Mouse (Mus musculus) left cerebral cortex, adult 2 months (tissue): ENCODE data around the gene Rbm4b. TPM values are rescaled to one million over a fixed set of nuclear protein-coding genes. Genes with fewer than 3 reads are reported as not detected.

Experiments
- DNase-seq, 2 experiments: peaks; one replicate each; pipeline ENCODE4 v3.0.0; 2021 to 2022; ENCODE audit warnings: low spot score in 2 of 2, mixed read lengths in 1 of 2; ENCODE audit errors: extremely low spot score in 1 of 2
- H3K27ac ChIP-seq: fragments of 200-600 bp; 2 replicates; pipeline ENCODE4 v1.8.1; 2022
- H3K4me3 ChIP-seq: fragments of 200-600 bp; 2 replicates; pipeline ENCODE4 v1.8.1; 2022
- CTCF ChIP-seq: fragments of 200-600 bp; IDR thresholded peaks from 2 replicates; pipeline ENCODE4 v1.8.1; 2022; ENCODE audit warnings: antibody characterized with exemption, mild to moderate bottlenecking, moderate library complexity
- intact Hi-C: fragments of 180-260 bp; cut with DNase I; formaldehyde crosslinking; loops from one replicate; pipeline ENCODE4 v1.15.1; 2025
- total RNA-seq, 2 experiments: library from RNA; stranded (reverse); gene quantifications; 2 replicates each; pipeline ENCODE4 v1.2.3; 2021

Rbm4b gene
- total RNA-seq, 2 experiments from 2014 or later = 16.3 to 18.2 TPM

DNA sequence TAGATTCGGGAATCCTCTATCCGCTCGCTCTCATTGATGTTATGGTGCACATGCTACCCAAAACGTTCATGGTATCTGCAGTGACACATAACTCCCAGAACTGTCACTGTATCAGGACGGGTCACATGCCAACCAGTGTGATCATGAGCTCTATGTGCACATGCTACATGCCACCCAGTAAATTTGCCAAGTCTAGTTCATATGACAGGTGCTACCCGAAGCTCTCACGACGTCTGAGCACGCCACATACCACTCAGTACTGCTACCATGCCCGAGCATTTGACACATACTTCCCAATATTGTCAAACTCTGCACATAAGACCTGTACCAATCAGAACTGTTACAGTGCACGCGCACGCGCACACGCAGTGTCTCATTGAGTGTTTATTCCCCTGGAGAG is 36.2 kb upstream of the Rbm4b start:
- Histone ChIP-seq H3K4me3 (no peak overlapping the region), H3K27ac (no peak overlapping the region)
- DNase-seq = no peak
- intact Hi-C loops = no loop called here
- no peak for TF ChIP-seq CTCF

DNA sequence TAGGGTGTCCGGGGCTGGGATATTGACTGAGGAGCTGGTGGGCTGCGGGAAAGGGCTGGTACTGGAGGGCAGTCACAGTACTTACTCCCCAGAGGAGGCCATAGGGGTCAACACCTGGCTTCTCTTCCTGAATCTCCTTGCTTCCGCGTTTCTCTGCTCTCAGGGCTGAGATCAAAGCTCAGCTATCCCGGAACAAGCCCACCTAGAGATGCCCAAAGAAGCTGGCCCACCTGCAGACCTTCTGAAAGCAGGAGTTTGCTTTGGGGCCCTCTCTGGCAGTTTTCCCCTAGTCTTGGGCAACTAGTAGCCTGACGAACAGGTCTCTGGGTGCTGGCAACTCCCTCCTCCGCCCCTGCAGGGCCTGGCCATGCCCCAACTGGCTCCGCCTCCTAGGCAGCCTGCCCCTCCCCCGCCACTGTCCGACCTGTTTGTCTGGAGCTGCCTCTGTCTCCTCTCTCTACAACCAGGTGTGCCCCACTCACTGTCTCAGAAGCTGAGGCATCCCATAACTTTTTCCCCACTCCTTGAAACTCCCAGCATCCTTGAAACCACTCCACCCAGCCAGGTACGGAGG is 35.5 kb upstream of the Rbm4b start:
- no peak for DNase-seq
- Histone ChIP-seq H3K27ac (peak overlapping the region; percentile 11; the same call in 1 of the 2 replicates), H3K4me3 (no peak overlapping the region)
- intact Hi-C loops = no loop called here
- no peak for TF ChIP-seq CTCF

DNA sequence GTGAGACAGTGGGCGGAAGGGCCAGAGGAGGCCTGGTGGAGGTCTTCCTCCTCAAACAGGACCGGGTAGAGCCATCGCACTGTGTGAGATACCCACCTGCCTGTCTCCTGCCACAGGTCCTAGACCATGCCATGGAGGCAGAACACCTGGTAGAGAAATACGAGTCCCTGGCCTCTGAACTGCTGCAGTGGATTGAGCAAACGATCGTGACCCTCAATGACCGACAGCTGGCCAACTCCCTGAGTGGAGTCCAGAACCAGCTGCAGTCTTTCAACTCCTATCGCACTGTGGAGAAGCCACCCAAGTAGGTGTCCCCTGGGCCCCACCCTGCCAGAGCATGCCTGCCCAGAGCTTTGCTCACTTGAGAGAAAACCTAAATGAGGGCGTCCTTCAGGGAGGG is 27.1 kb upstream of the Rbm4b start:
- intact Hi-C loops = no loop called here
- TF ChIP-seq CTCF = no peak
- H3K4me3 ChIP-seq = no peak overlapping the region
- no peak for DNase-seq
- no peak overlapping the region for H3K27ac ChIP-seq

DNA sequence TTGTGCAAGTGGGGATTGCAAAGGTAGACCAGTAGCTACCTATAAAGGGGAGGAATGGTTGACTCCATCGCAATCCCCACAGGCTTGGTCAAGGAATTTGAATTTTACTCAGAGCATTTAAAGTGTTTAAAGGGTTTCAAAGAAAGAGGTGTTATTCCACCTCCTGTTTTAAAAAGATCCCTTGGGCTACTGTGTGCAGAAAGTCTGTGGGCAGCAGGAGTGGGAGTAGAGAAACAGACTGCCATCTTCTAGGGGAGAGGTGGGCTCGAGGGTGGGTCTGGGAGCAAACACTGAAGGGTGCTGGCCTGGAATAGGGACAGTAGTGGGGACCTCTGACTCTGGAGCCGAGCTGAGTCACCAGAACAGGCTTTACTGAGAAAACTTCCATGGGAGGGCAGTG is 23.2 kb upstream of the Rbm4b start:
- intact Hi-C loops = loop anchor here (2.0 to 5.0 kb wide), 2 partner anchors 18 to 86 kb away; no protein-coding TSS in a partner anchor
- peak overlapping the region; percentile 61 for H3K27ac ChIP-seq
- no peak for DNase-seq
- no peak for TF ChIP-seq CTCF
- no peak overlapping the region for H3K4me3 ChIP-seq

DNA sequence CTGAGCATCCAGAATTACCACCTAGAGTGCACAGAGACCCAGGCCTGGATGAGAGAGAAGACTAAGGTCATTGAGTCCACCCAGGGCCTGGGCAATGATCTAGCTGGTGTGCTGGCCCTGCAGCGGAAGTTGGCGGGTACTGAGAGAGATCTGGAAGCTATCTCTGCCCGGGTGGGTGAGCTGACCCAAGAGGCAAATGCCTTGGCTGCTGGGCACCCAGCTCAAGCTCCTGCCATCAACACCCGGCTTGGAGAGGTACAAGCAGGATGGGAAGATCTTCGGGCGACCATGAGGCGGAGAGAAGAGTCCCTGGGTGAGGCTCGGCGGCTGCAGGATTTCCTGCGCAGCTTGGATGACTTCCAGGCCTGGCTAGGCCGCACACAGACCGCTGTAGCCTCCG is 18.4 kb upstream of the Rbm4b start:
- DNase-seq = no peak
- Histone ChIP-seq H3K4me3 (no peak overlapping the region), H3K27ac (no peak overlapping the region)
- intact Hi-C loops = no loop called here
- no peak for TF ChIP-seq CTCF

DNA sequence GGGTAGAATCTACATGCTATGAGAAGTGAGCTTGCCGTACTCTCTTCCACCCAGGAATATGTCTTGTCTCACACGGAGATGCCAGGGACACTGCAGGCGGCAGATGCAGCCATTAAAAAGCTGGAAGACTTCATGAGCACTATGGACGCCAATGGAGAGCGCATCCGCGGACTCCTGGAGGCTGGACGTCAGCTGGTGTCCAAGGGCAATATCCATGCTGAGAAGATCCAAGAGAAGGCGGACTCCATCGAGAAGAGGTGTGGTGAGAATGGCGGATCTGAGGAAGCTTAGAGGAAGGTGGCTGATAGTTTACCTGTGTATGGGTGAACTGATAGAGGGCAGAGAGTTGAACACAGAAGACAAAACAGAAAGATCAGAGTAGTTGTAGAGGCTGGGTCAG is 17.2 kb upstream of the Rbm4b start:
- no peak for DNase-seq
- Histone ChIP-seq H3K27ac (no peak overlapping the region), H3K4me3 (no peak overlapping the region)
- no peak for TF ChIP-seq CTCF
- intact Hi-C loops = no loop called here

DNA sequence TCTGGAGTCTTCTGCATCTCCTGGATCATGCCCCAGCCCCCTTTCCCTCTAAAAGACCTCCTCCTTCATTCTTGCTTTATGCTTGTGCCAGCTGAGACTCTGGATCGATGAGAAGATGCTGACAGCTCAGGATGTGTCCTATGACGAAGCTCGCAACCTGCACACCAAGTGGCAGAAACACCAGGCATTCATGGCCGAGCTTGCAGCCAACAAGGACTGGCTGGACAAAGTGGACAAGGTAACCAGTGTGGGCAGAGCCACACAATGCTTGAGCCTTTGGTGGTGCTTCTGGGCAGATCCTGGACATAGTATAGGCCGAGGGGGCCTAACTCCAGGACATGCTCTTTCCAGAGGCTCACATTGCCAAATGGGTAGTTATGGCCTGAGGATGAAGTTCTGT is 16.5 kb upstream of the Rbm4b start:
- no peak overlapping the region for H3K27ac ChIP-seq
- TF ChIP-seq CTCF = no peak
- intact Hi-C loops = no loop called here
- no peak for DNase-seq
- no peak overlapping the region for H3K4me3 ChIP-seq

DNA sequence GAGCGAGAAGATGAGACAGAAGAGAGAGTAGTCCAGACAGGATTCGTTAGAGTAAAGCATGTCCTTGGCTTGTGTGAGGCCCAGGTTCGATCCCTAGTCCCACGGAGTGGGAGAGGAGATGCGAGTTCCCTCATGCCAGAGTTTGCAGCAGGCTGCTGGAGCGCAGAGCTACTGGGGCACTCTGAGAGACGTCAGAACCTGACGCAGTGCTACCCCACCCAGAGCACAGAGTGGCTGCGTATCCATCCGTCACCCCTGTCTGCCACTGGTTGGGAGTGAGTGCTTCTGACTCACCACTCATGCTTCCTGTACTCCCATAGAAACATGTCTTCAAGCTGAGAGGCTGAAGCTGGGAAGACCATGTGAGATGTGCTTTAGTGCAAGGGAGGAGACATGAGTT is 14.8 kb upstream of the Rbm4b start:
- DNase-seq = no peak
- intact Hi-C loops = no loop called here
- H3K4me3 ChIP-seq = no peak overlapping the region
- TF ChIP-seq CTCF = no peak
- no peak overlapping the region for H3K27ac ChIP-seq

DNA sequence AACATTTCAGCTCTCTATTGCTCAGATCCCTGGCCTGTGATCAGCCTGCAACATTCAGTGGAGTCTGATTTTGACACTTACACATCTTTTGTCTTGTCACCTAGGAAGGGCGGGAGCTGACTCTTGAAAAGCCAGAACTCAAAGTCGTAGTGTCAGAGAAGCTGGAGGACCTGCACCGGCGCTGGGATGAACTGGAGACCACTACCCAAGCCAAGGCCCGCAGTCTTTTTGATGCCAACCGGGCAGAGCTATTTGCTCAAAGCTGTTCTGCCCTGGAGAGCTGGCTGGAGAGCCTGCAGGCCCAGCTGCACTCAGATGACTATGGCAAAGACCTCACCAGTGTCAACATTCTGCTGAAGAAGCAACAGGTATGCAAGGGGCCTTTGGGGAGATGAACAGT is 14.1 kb upstream of the Rbm4b start:
- H3K27ac ChIP-seq = no peak overlapping the region
- DNase-seq = no peak
- TF ChIP-seq CTCF = no peak
- intact Hi-C loops = loop anchor here (2.0 kb wide), 1 partner anchor 97 kb away; no protein-coding TSS in a partner anchor
- H3K4me3 ChIP-seq = no peak overlapping the region

DNA sequence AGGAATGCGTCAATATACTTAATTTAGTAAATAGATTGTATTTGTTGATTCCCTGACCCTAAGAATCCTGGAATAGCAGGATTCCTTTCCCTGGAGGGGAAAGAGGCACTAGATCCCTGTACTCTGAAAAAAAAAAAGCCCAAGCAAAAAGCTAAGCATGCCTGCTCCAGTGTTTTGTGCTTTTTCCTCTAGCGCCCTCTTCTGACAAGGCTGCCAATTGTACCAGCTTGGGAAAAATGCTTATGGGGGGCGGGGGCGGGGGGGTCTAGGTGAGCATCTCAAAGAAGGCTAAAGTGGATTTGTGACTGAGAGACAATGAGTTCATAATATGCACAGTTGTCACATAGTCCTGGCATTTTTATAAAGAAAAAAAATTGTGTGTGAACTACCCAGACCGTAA is 12.8 kb upstream of the Rbm4b start:
- intact Hi-C loops = loop anchor here (1.0 to 2.0 kb wide), 2 partner anchors 99 to 115 kb away; no protein-coding TSS in a partner anchor
- peak; percentile 62 for TF ChIP-seq CTCF
- no peak for DNase-seq
- H3K27ac ChIP-seq = 0 out of 2 replicates have a peak overlapping the region, but pooled peaks have one; percentile 30
- no peak overlapping the region for H3K4me3 ChIP-seq

DNA sequence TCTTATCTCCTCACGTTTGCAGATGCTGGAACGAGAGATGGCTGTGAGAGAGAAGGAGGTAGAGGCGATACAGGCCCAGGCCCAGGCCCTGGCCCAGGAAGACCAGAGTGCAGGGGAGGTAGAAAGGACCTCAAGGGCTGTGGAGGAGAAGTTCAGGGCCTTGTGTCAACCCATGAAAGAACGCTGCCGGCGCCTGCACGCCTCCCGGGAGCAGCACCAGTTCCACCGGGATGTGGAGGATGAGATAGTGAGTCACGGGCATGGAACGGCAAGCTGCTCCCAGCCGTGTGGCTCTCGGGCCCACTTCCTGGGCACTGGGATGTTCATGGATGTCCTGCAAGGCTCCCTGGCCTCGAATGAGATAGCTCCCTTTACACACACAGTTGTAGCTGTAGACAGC is 12.3 kb upstream of the Rbm4b start:
- TF ChIP-seq CTCF = no peak
- intact Hi-C loops = loop anchor here (2.0 kb wide), 1 partner anchor 247 kb away; no protein-coding TSS in a partner anchor
- no peak for DNase-seq
- Histone ChIP-seq H3K27ac (0 out of 2 replicates have a peak overlapping the region, but pooled peaks have one; percentile 30), H3K4me3 (no peak overlapping the region)

DNA sequence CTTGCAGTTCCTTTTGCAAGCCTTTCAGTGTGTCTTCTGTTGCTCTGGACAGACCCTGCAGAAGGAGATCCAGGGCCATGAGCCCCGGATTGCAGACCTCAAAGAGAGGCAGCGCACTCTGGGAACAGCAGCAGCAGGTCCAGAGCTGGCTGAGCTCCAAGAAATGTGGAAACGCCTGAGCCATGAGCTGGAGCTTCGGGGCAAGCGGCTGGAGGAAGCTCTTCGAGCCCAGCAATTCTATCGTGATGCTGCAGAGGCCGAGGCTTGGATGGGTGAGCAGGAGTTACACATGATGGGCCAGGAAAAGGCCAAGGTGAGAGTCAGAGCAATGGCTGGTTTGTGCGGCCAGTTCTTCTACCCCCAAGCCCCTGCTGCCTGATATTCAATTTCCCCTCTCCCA is 11.2 kb upstream of the Rbm4b start:
- TF ChIP-seq CTCF = no peak
- DNase-seq = peak in 1 of 2 experiments; percentile 18
- peak overlapping the region; percentile 63; the same call in 1 of the 2 replicates for H3K27ac ChIP-seq
- no peak overlapping the region for H3K4me3 ChIP-seq
- intact Hi-C loops = loop anchor here (2.0 kb wide), 1 partner anchor 248 kb away; no protein-coding TSS in a partner anchor

DNA sequence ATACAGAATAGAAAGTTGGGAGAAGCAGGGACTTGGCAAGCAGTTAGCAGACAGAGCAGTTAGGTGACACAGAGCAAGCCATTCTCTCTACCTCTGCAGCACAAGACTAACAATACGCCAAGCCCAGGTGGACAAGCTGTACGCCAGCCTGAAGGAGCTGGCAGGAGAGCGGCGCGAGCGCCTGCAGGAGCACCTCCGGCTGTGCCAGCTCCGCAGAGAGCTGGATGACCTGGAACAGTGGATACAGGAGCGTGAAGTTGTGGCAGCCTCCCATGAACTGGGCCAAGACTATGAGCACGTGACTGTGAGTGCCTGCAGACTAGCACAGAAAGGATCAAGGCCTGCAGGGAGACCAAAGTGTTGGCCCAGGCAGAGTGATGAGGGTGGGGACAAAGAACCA is 10.6 kb upstream of the Rbm4b start:
- Histone ChIP-seq H3K4me3 (no peak overlapping the region), H3K27ac (no peak overlapping the region; the same call in 1 of the 2 replicates)
- no peak for DNase-seq

More for the DNA sequence above, 10.6 kb upstream of the Rbm4b start:
- no peak for TF ChIP-seq CTCF
- intact Hi-C loops = loop anchor here (2.0 kb wide), 1 partner anchor 249 kb away; no protein-coding TSS in a partner anchor
